Mouse (Mus musculus) kidney, embryonic 16.5 days (tissue): ENCODE data around the gene Camp. TPM values are rescaled to one million over a fixed set of nuclear protein-coding genes. Genes with fewer than 3 reads are reported as not detected.
"Not testable (repeated sequence)": the region's sequence is repeated elsewhere in the genome, so short reads cannot be mapped to it uniquely, and the experiment has no call there.

Experiments
- ATAC-seq: fragments of 200-750 bp; cut with Nextera tagmentation; 2 replicates; pipeline ENCODE4 v1.8.0; 2017; ENCODE audit warnings: moderate TSS enrichment; ENCODE audit not compliant: low FRiP score, low TSS enrichment
- H3K27ac ChIP-seq: fragments of 300-500 bp; sonication (generic); 2 replicates; pipeline ENCODE4 v1.5.1; 2014; ENCODE audit warnings: low read length
- H3K27me3 ChIP-seq: fragments of 300-500 bp; sonication (generic); 2 replicates; pipeline ENCODE4 v1.6.1; 2014; ENCODE audit warnings: low read length, control low read depth, mixed read lengths; ENCODE audit not compliant: insufficient read depth
- H3K36me3 ChIP-seq: fragments of 300-500 bp; sonication (generic); 2 replicates; pipeline ENCODE4 v1.6.1; 2014; ENCODE audit warnings: low read length, control low read depth, mixed read lengths; ENCODE audit not compliant: insufficient read depth
- H3K4me1 ChIP-seq: fragments of 300-500 bp; sonication (generic); 2 replicates; pipeline ENCODE4 v1.6.1; 2014; ENCODE audit warnings: low read length, control low read depth, mixed read lengths; ENCODE audit not compliant: insufficient read depth
- H3K4me2 ChIP-seq: fragments of 300-500 bp; sonication (generic); replicated peaks from 2 replicates; pipeline ENCODE4 v1.6.1; 2014; ENCODE audit warnings: low read depth, low read length
- H3K4me3 ChIP-seq: fragments of 300-500 bp; sonication (generic); 2 replicates; pipeline ENCODE4 v1.5.1; 2014; ENCODE audit warnings: mild to moderate bottlenecking, low read length
- H3K9ac ChIP-seq: fragments of 300-500 bp; sonication (generic); replicated peaks from 2 replicates; pipeline ENCODE4 v1.6.1; 2014; ENCODE audit warnings: low read length
- H3K9me3 ChIP-seq: fragments of 300-500 bp; sonication (generic); 2 replicates; pipeline ENCODE4 v1.6.1; 2016; ENCODE audit warnings: low read length, control low read depth
- WGBS: fragments of 180-500 bp; shearing (Covaris S2); extraction: QIAGEN DNeasy Blood & Tissue Kit; methylation state at CpG from one replicate; pipeline ENCODE4 v1.1.7; 2014; 5-methylcytosine and 5-hydroxymethylcytosine counted together
- microRNA-seq: library from miRNA; unstranded; fragments of <30 nt; microRNA quantifications from one replicate; pipeline ENCODE4, GENCODE M21; 2016
- polyA plus RNA-seq: library from polyadenylated mRNA; unstranded; fragments of >200 nt; fragmentation: Nextera tagmentation; extraction: Ambion mirVana; gene quantifications from 2 replicates; pipeline ENCODE4 v1.2.1, GENCODE M21; 2015

Gene Camp
- polyA plus RNA-seq, 1 experiment from 2014 or later: 2.2 TPM

DNA sequence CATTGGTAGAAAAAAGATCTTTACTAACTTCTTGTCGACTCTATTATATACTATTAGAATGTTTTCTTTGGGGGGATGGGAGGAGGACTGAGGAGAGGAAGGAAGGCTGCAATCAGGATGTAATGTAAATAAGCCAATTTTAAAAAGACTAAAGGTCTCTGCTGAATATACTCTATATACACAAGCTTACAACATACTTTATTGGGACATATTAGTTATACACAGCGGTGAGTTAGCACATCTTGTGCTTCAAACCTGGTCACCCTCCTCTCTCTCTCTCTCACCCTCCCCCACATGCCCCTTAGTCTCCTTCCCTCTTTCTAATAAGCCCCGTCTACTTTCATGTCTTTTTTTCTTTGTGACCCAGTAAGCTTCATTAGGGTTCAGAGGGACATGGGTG, 41.5 kb downstream of the Camp start:
- H3K27me3 ChIP-seq: no peaks in the 10 kb centered on the region
- ATAC-seq: peak; percentile 35; the same call in 1 of the 2 replicates
- peak overlapping the region; percentile 85 for H3K27ac ChIP-seq
- H3K4me2 ChIP-seq: peak overlapping the region; percentile 25
- H3K9ac ChIP-seq: no peak overlapping the region
- H3K4me1 ChIP-seq: peaks cover 30% of the 10 kb centered on the region
- 9% methylated on average over 3 of the region's 3 CpGs for WGBS
- H3K36me3 ChIP-seq: no peaks in the 10 kb centered on the region
- H3K9me3 ChIP-seq: 0 out of 2 replicates have a peak, but pooled peaks cover 3% of the 10 kb centered on the region
- no peak overlapping the region for H3K4me3 ChIP-seq

- WGBS: 27% methylated on average over 2 of the region's 2 CpGs
- Histone ChIP-seq H3K4me3 (no peak overlapping the region), H3K4me2 (no peak overlapping the region), H3K9me3 (0 out of 2 replicates have a peak, but pooled peaks cover 3% of the 10 kb centered on the region), H3K27me3 (no peaks in the 10 kb centered on the region), H3K4me1 (peaks cover 24% of the 10 kb centered on the region), H3K9ac (no peak overlapping the region), H3K36me3 (no peaks in the 10 kb centered on the region), H3K27ac (peak overlapping the region; percentile 86)
- ATAC-seq: peak; percentile 85
These were observed 42.6 kb downstream of the Camp start for GRCm38 (mm10) chr9:109806695-109807293.

GRCm38 (mm10) chr9:109806260-109806659, 43.2 kb downstream of the Camp start:
- Histone ChIP-seq H3K4me3 (no peak overlapping the region), H3K4me1 (peaks cover 24% of the 10 kb centered on the region), H3K36me3 (no peaks in the 10 kb centered on the region), H3K9me3 (0 out of 2 replicates have a peak, but pooled peaks cover 3% of the 10 kb centered on the region), H3K27me3 (no peaks in the 10 kb centered on the region), H3K9ac (no peak overlapping the region), H3K27ac (peak overlapping the region; percentile 86), H3K4me2 (no peak overlapping the region)
- ATAC-seq: peak; percentile 69
- WGBS: 26% methylated on average over 1 of the region's 1 CpGs

GRCm38 (mm10) chr9:109805596-109805995, 43.8 kb downstream of the Camp start:
- H3K9me3 ChIP-seq, H3K27ac ChIP-seq, H3K4me2 ChIP-seq, H3K36me3 ChIP-seq, H3K27me3 ChIP-seq, H3K4me3 ChIP-seq, ATAC-seq, H3K9ac ChIP-seq: not testable (repeated sequence)
- WGBS: 56% methylated on average over 2 of the region's 2 CpGs
- H3K4me1 ChIP-seq: peaks cover 24% of the 10 kb centered on the region

DNA sequence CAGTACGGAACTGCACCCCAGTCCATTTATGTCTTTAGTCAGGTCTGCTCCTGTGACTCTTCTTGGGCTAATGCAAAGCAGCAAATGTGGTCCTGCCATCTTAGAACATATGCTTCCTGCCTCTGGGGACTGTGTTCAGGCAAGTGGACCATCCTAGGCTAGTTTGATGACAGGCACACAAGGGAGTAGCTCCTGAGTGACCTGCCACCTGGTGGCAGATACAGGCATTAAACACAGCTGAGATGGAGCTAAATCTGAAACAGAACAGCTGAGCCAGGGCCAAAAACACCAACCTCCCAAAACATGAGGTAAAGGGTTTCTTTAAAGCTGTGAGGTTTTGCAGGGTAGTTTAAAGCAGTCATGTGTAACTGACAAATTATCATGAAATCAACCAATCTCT, 51.4 kb downstream of the Camp start:
- no peaks in the 10 kb centered on the region for H3K36me3 ChIP-seq
- H3K4me1 ChIP-seq: no peaks in the 10 kb centered on the region
- H3K9me3 ChIP-seq: no peaks in the 10 kb centered on the region
- no peaks in the 10 kb centered on the region for H3K27me3 ChIP-seq
- WGBS: 93% methylated on average over 1 of the region's 1 CpGs
- no peak overlapping the region for H3K4me3 ChIP-seq
- H3K9ac ChIP-seq: no peak overlapping the region
- no peak for ATAC-seq
- H3K27ac ChIP-seq: no peak overlapping the region
- no peak overlapping the region for H3K4me2 ChIP-seq

Small RNA genes within 50 kb of the gene (microRNA-seq; reads per million reads assigned to microRNA genes)
- gene Mir7089: 0.95 reads per million

Other genes with a start within 250 kb of the Camp start
- 0.21 and 0.39 TPM in 2 replicates for gene Fbxw24, start 223.6 kb downstream of the Camp start, polyA plus RNA-seq
- 0.10 and 0.23 TPM in 2 replicates for gene Fbxw25, start 185.0 kb downstream of the Camp start, polyA plus RNA-seq
- gene Fbxw18, start 146.9 kb downstream of the Camp start, polyA plus RNA-seq: 0.15 TPM in 1 of 2 replicates, not detected in the other
- not detected in 2 replicates for gene Fbxw26, start 103.5 kb downstream of the Camp start, polyA plus RNA-seq
- not detected in 2 replicates for gene Fbxw27, start 58.9 kb downstream of the Camp start, polyA plus RNA-seq
- 14.9 and 17.3 TPM in 2 replicates for gene Spink8, start 37.3 kb downstream of the Camp start, polyA plus RNA-seq
- gene Nme6, start 16.9 kb downstream of the Camp start, polyA plus RNA-seq: 77.8 and 79.1 TPM in 2 replicates
- 24.3 and 28.0 TPM in 2 replicates for gene Cdc25a, start 26.0 kb upstream of the Camp start, polyA plus RNA-seq
- gene Map4, start 81.8 kb upstream of the Camp start, polyA plus RNA-seq: 53.9 and 64.7 TPM in 2 replicates